Mouse (Mus musculus) CH12.LX (cell line): ENCODE results near the gene Syne1.

Source experiments
- CTCF ChIP-seq, 2 experiments: IDR thresholded peaks in 1 of 2; conservative IDR thresholded peaks in 1 of 2; 2 replicates each; pipeline ENCODE4 v1.5.1; 2011 to 2012; ENCODE audit warnings: low read depth in 2 of 2, low read length in 2 of 2, improper control_type of control experiment in 1 of 2, inconsistent platforms in 1 of 2, mild to moderate bottlenecking in 1 of 2, moderate library complexity in 1 of 2
- MAX ChIP-seq: IDR thresholded peaks from 2 replicates; pipeline ENCODE4 v1.6.1; 2011; ENCODE audit warnings: low read length, improper control_type of control experiment
- MYC ChIP-seq: IDR thresholded peaks from 2 replicates; pipeline ENCODE4 v1.6.1; 2011; ENCODE audit warnings: low read depth, mild to moderate bottlenecking, improper control_type of control experiment, low read length

DNA sequence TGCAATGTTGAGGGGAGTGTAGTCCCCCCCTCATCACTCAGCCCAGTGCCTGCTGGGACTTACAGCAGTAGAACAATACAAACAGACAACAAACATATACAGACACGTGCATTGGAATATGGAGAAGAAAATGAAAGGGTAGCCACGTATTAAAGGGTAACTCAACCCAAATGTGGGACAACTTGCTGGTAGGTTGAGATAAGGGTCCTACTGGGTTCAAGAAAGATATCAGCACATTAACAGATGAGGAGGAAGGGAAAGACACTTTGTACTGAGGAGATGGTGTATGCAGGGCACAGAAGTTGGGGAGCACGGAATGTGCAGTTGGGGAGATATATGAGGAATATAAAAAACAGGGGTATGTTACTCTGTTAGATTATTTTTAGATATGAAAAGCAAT, 345.3 kb downstream of the Syne1 start:
- TF ChIP-seq MAX (no peak), CTCF (conservative IDR thresholded peaks at IDR 0.05 in 1 of 2, IDR thresholded peaks at IDR 0.05 in 1 of 2; ENCODE audit: low read depth in 2 of 2, low read length in 2 of 2) (no peak), MYC (no peak)
